Mouse (Mus musculus) bone marrow, adult 2 months (tissue): ENCODE results near the gene Cdc40.

Experiments used
- CTCF ChIP-seq: fragments of 200-500 bp; IDR thresholded peaks from 2 replicates; pipeline ENCODE4 v1.5.1; 2011; ENCODE audit warnings: low read length, control low read depth; ENCODE audit not compliant: control insufficient read depth, insufficient read depth
- POLR2A ChIP-seq: fragments of 200-500 bp; IDR thresholded peaks from 2 replicates; pipeline ENCODE4 v1.6.1; 2011; ENCODE audit warnings: low read depth, mild to moderate bottlenecking, control low read depth, low read length, borderline replicate concordance; ENCODE audit not compliant: control insufficient read depth

- TF ChIP-seq CTCF (no peak), POLR2A (no peak)
Observed at GRCm38 (mm10) chr10:40919464-40919863, 36.4 kb upstream of the Cdc40 start.
